Mouse (Mus musculus): Measurements from ENCODE around the gene Inca1. TPM values are rescaled to one million over a fixed set of nuclear protein-coding genes. Genes with fewer than 3 reads are reported as not detected.

Gene Inca1
- total and polyA plus RNA-seq, 2 experiments from 2014 or later, result 0.23 to 4.0 TPM

DNA sequence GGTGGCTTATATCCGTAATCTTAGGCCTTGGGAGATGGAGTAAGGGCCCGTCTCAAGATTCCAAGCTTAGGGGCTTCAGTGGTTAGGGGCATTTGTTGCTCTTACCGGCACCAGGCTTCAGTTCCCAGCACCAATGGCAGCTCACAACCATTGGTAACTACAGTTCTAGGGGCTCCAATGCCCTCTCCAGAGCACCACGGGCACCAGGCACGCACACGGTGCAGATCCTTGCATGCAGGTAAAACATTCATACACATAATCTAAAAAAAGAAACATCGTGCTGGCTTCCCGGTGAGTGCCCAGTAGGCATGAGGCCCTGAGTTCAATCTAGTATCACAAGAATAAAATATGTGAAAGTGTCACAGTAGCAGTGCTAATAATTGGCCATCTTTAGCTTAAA lies 36.9 kb downstream of the Inca1 start:
- 59% methylated on average over 8 of the region's 8 CpGs for WGBS

DNA sequence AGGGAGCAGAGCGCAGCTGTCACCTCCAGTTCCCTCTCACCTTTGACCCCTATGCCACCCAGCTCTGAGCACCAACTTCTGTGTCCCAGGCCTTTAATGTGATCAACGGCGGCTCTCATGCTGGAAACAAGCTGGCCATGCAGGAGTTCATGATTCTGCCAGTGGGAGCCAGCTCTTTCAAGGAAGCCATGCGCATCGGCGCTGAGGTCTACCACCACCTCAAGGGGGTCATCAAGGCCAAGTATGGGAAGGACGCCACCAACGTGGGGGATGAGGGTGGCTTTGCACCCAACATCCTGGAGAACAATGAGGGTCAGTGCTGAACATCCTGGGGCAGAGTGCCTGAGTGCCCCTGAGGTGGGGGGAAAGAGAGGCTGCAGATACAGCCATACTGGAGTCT lies 39.4 kb downstream of the Inca1 start:
- H3K4me2 ChIP-seq (ENCODE audit: low read depth, low read length), result 0 out of 2 replicates have a peak overlapping the region, but pooled peaks have one; percentile 9
- H3K4me1 ChIP-seq (ENCODE audit: control insufficient read depth, insufficient read depth), result peaks cover 44% of the 10 kb centered on the region
- H3K4me3 ChIP-seq (ENCODE audit: low read depth, low read length), result no peak overlapping the region
- H3K9ac ChIP-seq (replicated peaks; ENCODE audit: low read depth, low read length), result no peak overlapping the region
- TF ChIP-seq EP300 (IDR thresholded peaks at IDR 0.05; ENCODE audit: low read depth) (no peak), CTCF (IDR thresholded peaks at IDR 0.05; ENCODE audit: low read depth) (no peak)
- H3K27me3 ChIP-seq (ENCODE audit: control insufficient read depth, insufficient read depth, low read length), result no peaks in the 10 kb centered on the region
- peak overlapping the region; percentile 30; the same call in 1 of the 2 replicates for H3K27ac ChIP-seq (ENCODE audit: low read depth)
- 77% methylated on average over 8 of the region's 8 CpGs for WGBS
- no peaks in the 10 kb centered on the region for H3K9me3 ChIP-seq (replicated peaks; ENCODE audit: control insufficient read depth, low read length)
- no peak for DNase-seq (ENCODE audit: low spot score)
- no peak for ATAC-seq (ENCODE audit: insufficient read depth, low read depth)
- peaks cover 60% of the 10 kb centered on the region for H3K36me3 ChIP-seq (replicated peaks; ENCODE audit: control insufficient read depth, insufficient read depth, low read length)

More for the DNA sequence above, 36.9 kb downstream of the Inca1 start:
- TF ChIP-seq CTCF (IDR thresholded peaks at IDR 0.05; ENCODE audit: low read depth) (no peak), EP300 (IDR thresholded peaks at IDR 0.05; ENCODE audit: low read depth) (no peak)
- Histone ChIP-seq H3K9ac (replicated peaks; ENCODE audit: low read depth, low read length) (no peak overlapping the region), H3K36me3 (replicated peaks; ENCODE audit: control insufficient read depth, insufficient read depth, low read length) (peaks cover 68% of the 10 kb centered on the region), H3K4me2 (ENCODE audit: low read depth, low read length) (no peak overlapping the region), H3K27me3 (ENCODE audit: control insufficient read depth, insufficient read depth, low read length) (no peaks in the 10 kb centered on the region), H3K4me1 (ENCODE audit: control insufficient read depth, insufficient read depth) (peaks cover 34% of the 10 kb centered on the region), H3K27ac (ENCODE audit: low read depth) (peak overlapping the region; percentile 70), H3K4me3 (ENCODE audit: low read depth, low read length) (no peak overlapping the region), H3K9me3 (replicated peaks; ENCODE audit: control insufficient read depth, low read length) (no peaks in the 10 kb centered on the region)
- no peak for ATAC-seq (ENCODE audit: insufficient read depth, low read depth)
- DNase-seq (ENCODE audit: low spot score), result no peak

DNA sequence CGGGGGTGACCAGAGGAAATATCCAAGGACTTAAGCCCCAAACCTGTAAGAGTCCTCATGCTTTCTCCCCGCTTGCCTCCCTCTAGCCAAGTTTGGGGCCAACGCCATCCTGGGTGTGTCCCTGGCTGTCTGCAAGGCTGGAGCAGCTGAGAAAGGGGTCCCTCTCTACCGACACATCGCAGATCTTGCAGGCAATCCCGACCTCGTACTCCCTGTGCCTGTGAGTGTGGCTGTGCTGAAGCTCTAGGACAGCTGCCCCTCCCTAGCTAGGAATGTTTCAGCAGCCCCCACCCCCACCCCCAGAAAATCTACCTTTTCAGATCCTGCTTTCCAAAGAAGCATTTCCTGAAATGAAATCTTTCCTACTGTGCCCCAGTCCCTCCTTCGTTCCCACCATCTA lies 41.0 kb downstream of the Inca1 start:
- ATAC-seq (ENCODE audit: insufficient read depth, low read depth) (no peak), DNase-seq (ENCODE audit: low spot score) (no peak)
- Histone ChIP-seq H3K4me3 (ENCODE audit: low read depth, low read length) (peak overlapping the region; percentile 96), H3K27ac (ENCODE audit: low read depth) (no peak overlapping the region), H3K27me3 (ENCODE audit: control insufficient read depth, insufficient read depth, low read length) (no peaks in the 10 kb centered on the region), H3K4me2 (ENCODE audit: low read depth, low read length) (peak overlapping the region; percentile 75), H3K9me3 (replicated peaks; ENCODE audit: control insufficient read depth, low read length) (no peaks in the 10 kb centered on the region), H3K36me3 (replicated peaks; ENCODE audit: control insufficient read depth, insufficient read depth, low read length) (peaks cover 44% of the 10 kb centered on the region), H3K9ac (replicated peaks; ENCODE audit: low read depth, low read length) (peak overlapping the region; percentile 1; the same call in 1 of the 2 replicates), H3K4me1 (ENCODE audit: control insufficient read depth, insufficient read depth) (peaks cover 41% of the 10 kb centered on the region)
- no peak for TF ChIP-seq CTCF (IDR thresholded peaks at IDR 0.05; ENCODE audit: low read depth)
- no peak for TF ChIP-seq EP300 (IDR thresholded peaks at IDR 0.05; ENCODE audit: low read depth)
- WGBS, result 58% methylated on average over 8 of the region's 8 CpGs

DNA sequence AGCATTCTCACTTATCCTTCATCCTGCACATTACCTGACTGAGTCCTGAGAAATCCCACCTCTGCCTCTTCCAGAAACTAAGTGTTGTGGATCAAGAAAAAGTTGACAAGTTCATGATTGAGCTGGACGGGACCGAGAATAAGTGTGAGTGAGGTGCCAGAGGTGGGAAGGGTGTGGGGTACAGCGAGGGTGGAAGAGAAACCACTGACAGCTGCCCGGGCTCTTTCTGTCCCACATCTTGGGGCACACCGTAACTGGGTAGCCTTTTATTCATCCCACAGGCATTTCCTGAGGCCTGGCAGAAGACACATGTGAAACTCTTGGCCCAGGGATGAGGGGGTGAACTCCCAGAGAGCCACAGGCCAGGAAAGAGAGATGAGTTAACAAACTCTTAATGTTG lies 41.4 kb downstream of the Inca1 start:
- Histone ChIP-seq H3K4me2 (ENCODE audit: low read depth, low read length) (peak overlapping the region; percentile 75), H3K27ac (ENCODE audit: low read depth) (peak overlapping the region; percentile 100), H3K36me3 (replicated peaks; ENCODE audit: control insufficient read depth, insufficient read depth, low read length) (peaks cover 39% of the 10 kb centered on the region), H3K9me3 (replicated peaks; ENCODE audit: control insufficient read depth, low read length) (no peaks in the 10 kb centered on the region), H3K4me1 (ENCODE audit: control insufficient read depth, insufficient read depth) (peaks cover 41% of the 10 kb centered on the region), H3K4me3 (ENCODE audit: low read depth, low read length) (peak overlapping the region; percentile 96), H3K27me3 (ENCODE audit: control insufficient read depth, insufficient read depth, low read length) (no peaks in the 10 kb centered on the region), H3K9ac (replicated peaks; ENCODE audit: low read depth, low read length) (peak overlapping the region; percentile 99)
- DNase-seq (ENCODE audit: low spot score) (no peak), ATAC-seq (ENCODE audit: insufficient read depth, low read depth) (no peak)
- 52% methylated on average over 5 of the region's 5 CpGs for WGBS
- TF ChIP-seq CTCF (IDR thresholded peaks at IDR 0.05; ENCODE audit: low read depth) (no peak), EP300 (IDR thresholded peaks at IDR 0.05; ENCODE audit: low read depth) (no peak)

DNA sequence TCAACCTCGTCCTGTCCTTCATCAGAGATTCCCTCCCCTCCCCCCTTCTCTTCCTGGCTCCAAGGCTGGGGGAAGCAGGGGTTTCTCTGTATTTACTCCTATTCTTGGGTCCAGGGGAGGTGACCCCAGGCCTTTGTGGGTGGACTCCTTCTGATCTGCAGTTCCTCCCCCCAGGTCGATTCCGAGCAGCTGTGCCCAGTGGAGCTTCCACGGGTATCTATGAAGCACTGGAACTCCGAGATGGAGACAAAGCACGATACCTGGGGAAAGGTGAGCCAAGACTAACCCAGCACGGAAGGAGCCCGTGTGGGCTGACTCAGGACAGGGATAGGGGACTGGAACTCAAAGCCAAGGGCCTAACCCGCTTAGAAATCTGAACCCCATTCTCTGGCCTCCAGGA lies 42.0 kb downstream of the Inca1 start:
- Histone ChIP-seq H3K4me1 (ENCODE audit: control insufficient read depth, insufficient read depth) (peaks cover 43% of the 10 kb centered on the region), H3K27ac (ENCODE audit: low read depth) (peak overlapping the region; percentile 100), H3K27me3 (ENCODE audit: control insufficient read depth, insufficient read depth, low read length) (no peaks in the 10 kb centered on the region), H3K36me3 (replicated peaks; ENCODE audit: control insufficient read depth, insufficient read depth, low read length) (peaks cover 35% of the 10 kb centered on the region), H3K4me2 (ENCODE audit: low read depth, low read length) (peak overlapping the region; percentile 75), H3K4me3 (ENCODE audit: low read depth, low read length) (peak overlapping the region; percentile 96), H3K9ac (replicated peaks; ENCODE audit: low read depth, low read length) (peak overlapping the region; percentile 99), H3K9me3 (replicated peaks; ENCODE audit: control insufficient read depth, low read length) (no peaks in the 10 kb centered on the region)
- WGBS, result 41% methylated on average over 9 of the region's 9 CpGs
- no peak for DNase-seq (ENCODE audit: low spot score)
- ATAC-seq (ENCODE audit: insufficient read depth, low read depth), result no peak
- TF ChIP-seq EP300 (IDR thresholded peaks at IDR 0.05; ENCODE audit: low read depth), result no peak
- TF ChIP-seq CTCF (IDR thresholded peaks at IDR 0.05; ENCODE audit: low read depth), result no peak

DNA sequence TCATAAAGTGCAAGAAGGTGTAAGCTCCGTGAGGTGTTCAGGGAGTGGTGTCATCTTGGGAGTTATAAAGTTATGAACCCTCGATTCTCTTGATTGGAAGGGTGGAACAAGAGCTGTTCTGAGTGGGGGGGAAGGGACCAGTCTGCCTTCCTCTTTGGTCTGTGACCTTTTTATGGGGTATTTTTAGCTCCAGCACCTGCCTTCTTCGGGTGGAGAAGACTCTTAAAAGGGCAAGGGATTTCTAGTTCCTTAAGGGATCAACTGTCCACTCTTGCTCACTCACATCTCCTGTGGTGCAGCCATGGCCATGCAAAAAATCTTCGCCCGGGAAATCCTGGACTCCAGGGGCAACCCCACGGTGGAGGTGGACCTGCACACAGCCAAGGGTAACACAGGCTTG lies 42.4 kb downstream of the Inca1 start:
- WGBS, result 32% methylated on average over 6 of the region's 6 CpGs
- Histone ChIP-seq H3K4me1 (ENCODE audit: control insufficient read depth, insufficient read depth) (peaks cover 47% of the 10 kb centered on the region), H3K27ac (ENCODE audit: low read depth) (peak overlapping the region; percentile 100), H3K27me3 (ENCODE audit: control insufficient read depth, insufficient read depth, low read length) (no peaks in the 10 kb centered on the region), H3K4me2 (ENCODE audit: low read depth, low read length) (peak overlapping the region; percentile 75), H3K36me3 (replicated peaks; ENCODE audit: control insufficient read depth, insufficient read depth, low read length) (peaks cover 35% of the 10 kb centered on the region), H3K9ac (replicated peaks; ENCODE audit: low read depth, low read length) (peak overlapping the region; percentile 99), H3K9me3 (replicated peaks; ENCODE audit: control insufficient read depth, low read length) (no peaks in the 10 kb centered on the region), H3K4me3 (ENCODE audit: low read depth, low read length) (peak overlapping the region; percentile 96)
- ATAC-seq (ENCODE audit: insufficient read depth, low read depth) (no peak), DNase-seq (ENCODE audit: low spot score) (no peak)
- TF ChIP-seq CTCF (IDR thresholded peaks at IDR 0.05; ENCODE audit: low read depth) (no peak), EP300 (IDR thresholded peaks at IDR 0.05; ENCODE audit: low read depth) (no peak)
